Mouse (Mus musculus): ENCODE data around the gene Wnk4. TPM values are rescaled to one million over a fixed set of nuclear protein-coding genes. Genes with fewer than 3 reads are reported as not detected.

Gene Wnk4
- 1.5 TPM in 2 replicates for polyA plus RNA-seq (2021; fragmentation: Nextera tagmentation)
- long read RNA-seq, experiment 1, partial matches to known transcripts: 3 of 5 reads
- long read RNA-seq, experiment 1, other reads (novel, unspliced or antisense): 2 of 5 reads
- long read RNA-seq, experiment 2, partial matches to known transcripts: 2 of 5 reads
- long read RNA-seq, experiment 2, other reads (novel, unspliced or antisense): 3 of 5 reads

GRCm38 (mm10) chr11:101259948-101260825 lies at the start of gene Wnk4:
Wnk4 (plus strand) TSS chr11:101260567.

GRCm38 (mm10) chr11:101226065-101226701 lies 34.2 kb upstream of the Wnk4 start, which contains the start of gene Ezh1:
Ezh1 (minus strand) TSS chr11:101226463.

GRCm38 (mm10) chr11:101245855-101246701 lies 14.3 kb upstream of the Wnk4 start, which contains the start of gene Ramp2:
Ramp2 (plus strand) TSS chr11:101246028.

DNA sequence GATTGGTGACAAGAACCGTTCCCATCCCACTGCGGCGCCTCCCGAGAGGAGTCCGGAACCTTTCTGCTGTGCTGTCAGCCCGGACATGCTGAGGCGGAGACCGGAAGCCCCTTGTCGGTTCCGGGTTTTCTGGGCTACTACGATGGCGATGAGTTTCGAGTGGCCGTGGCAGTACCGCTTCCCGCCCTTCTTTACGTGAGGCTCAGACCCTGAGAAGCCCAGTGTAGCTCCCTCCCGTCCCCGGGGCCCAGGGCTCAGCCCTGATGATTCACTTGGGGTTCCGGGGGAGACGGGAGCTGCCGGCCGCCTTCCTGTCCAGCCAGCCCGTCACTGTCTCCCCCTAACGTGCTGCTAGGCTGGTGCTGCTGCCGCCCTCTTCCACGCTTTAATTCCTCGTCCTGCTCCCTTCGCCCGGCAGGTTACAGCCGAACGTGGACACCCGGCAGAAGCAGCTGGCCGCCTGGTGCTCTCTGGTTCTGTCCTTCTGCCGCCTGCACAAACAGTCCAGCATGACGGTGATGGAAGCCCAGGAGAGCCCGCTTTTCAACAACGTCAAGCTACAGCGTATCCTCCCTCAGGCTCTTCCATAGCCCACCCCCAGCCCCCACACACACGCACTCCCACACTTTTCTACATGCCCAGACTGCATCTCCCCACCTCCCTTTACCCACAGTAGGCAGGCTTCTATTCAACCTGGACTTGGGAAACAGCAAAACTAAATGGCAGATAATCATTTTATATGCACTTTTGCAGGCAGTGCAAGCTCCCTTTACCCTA lies 6.6 kb upstream of the Wnk4 start, which contains the start of gene Vps25:
Gene Vps25, plus strand, starts transcription at position 95 of the 777 bp plus-strand sequence.

GRCm38 (mm10) chr11:101278223-101279192 lies 18.1 kb downstream of the Wnk4 start, which contains the start of the genes Cntd1 and Coa3:
Cntd1 (plus strand) TSS chr11:101279012.
Coa3 (minus strand) TSS chr11:101279114.

GRCm38 (mm10) chr11:101302004-101302798 lies 41.8 kb downstream of the Wnk4 start, which contains the start of gene Becn1:
Becn1 (minus strand) TSS chr11:101302286.

DNA sequence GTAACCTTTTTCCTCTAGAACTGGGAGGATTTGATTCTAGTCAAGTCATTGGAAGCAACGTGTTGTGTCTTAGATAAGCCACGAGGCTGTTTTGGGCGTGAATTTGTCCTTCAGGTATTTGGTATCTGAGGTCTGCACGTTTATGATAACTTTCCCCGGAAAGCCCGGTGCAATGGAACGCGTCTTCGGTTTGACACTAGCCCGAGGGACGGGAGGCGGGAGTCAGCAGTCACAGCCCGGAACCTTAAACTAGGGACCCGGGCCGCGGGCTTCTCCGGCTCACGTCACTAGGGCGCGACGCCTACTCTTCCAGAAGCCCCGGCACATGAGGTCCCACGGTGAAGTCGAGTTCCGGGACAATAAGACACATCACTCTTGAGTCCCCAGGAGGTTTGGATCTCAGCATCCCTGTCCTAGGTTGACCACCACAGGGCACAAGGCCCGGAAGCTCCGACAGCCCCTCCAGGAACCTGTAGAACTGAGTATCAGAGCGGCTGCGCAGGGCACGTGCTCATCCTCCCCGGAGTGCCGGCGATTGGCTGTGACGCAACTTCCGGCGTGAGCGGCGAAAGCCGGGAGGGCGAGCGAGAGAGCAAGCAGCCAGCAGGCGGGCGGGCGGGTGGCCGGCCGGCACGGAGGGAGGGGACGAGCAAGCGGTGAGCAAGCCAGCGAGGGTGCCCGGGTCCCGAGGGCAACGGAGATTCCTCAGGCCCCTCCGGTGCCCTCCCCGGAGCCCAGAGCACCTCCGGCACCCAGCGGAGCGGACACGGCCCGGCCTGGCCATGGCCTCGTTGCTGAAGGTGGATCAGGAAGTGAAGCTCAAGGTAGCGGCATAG lies 55.5 kb downstream of the Wnk4 start, which contains the start of gene Psme3:
Gene Psme3, plus strand, starts transcription at position 549 of the 836 bp plus-strand sequence.

GRCm38 (mm10) chr11:101324763-101325162 lies 64.4 kb downstream of the Wnk4 start, which contains the start of gene Aoc2:
Aoc2 (plus strand) TSS chr11:101325063.

Other genes with a start within 250 kb of the Wnk4 start
- 8.0 and 9.5 TPM in 2 replicates for gene Naglu, start 190.6 kb upstream of the Wnk4 start, polyA plus RNA-seq (2021; fragmentation: Nextera tagmentation)
- gene Hsd17b1, start 182.2 kb upstream of the Wnk4 start, polyA plus RNA-seq (2021; fragmentation: Nextera tagmentation): 0.25 and 0.35 TPM in 2 replicates
- gene Coasy, start 178.0 kb upstream of the Wnk4 start, polyA plus RNA-seq (2021; fragmentation: Nextera tagmentation): 25.0 and 31.6 TPM in 2 replicates
- gene Mlx, start 173.3 kb upstream of the Wnk4 start, polyA plus RNA-seq (2021; fragmentation: Nextera tagmentation): 62.2 and 75.9 TPM in 2 replicates
- gene Psmc3ip, start 165.1 kb upstream of the Wnk4 start, polyA plus RNA-seq (2021; fragmentation: Nextera tagmentation): 4.4 and 5.9 TPM in 2 replicates
- 5.9 and 10.3 TPM in 2 replicates for gene Retreg3, start 140.7 kb upstream of the Wnk4 start, polyA plus RNA-seq (2021; fragmentation: Nextera tagmentation)
- gene Tubg1, start 140.6 kb upstream of the Wnk4 start, polyA plus RNA-seq (2021; fragmentation: Nextera tagmentation): 62.3 and 62.7 TPM in 2 replicates
- gene Tubg2, start 104.7 kb upstream of the Wnk4 start, polyA plus RNA-seq (2021; fragmentation: Nextera tagmentation): 58.6 and 65.3 TPM in 2 replicates
- 12.1 and 20.2 TPM in 2 replicates for gene Cntnap1, start 90.0 kb upstream of the Wnk4 start, polyA plus RNA-seq (2021; fragmentation: Nextera tagmentation)
- gene Plekhh3, start 89.2 kb upstream of the Wnk4 start, polyA plus RNA-seq (2021; fragmentation: Nextera tagmentation): 0.76 and 6.3 TPM in 2 replicates
- 0.28 and 0.29 TPM in 2 replicates for gene Ccr10, start 85.1 kb upstream of the Wnk4 start, polyA plus RNA-seq (2021; fragmentation: Nextera tagmentation)
- 26.3 and 27.6 TPM in 2 replicates for gene Ezh1, start 34.1 kb upstream of the Wnk4 start, polyA plus RNA-seq (2021; fragmentation: Nextera tagmentation)
- gene Ramp2, start 14.5 kb upstream of the Wnk4 start, polyA plus RNA-seq (2021; fragmentation: Nextera tagmentation): 38.8 and 57.1 TPM in 2 replicates
- gene Vps25, start 6.9 kb upstream of the Wnk4 start, polyA plus RNA-seq (2021; fragmentation: Nextera tagmentation): 144 and 179 TPM in 2 replicates
- 0.15 and 0.36 TPM in 2 replicates for gene Cntd1, start 18.4 kb downstream of the Wnk4 start, polyA plus RNA-seq (2021; fragmentation: Nextera tagmentation)
- 362 and 483 TPM in 2 replicates for gene Coa3, start 18.5 kb downstream of the Wnk4 start, polyA plus RNA-seq (2021; fragmentation: Nextera tagmentation)
- 156 and 197 TPM in 2 replicates for gene Becn1, start 41.7 kb downstream of the Wnk4 start, polyA plus RNA-seq (2021; fragmentation: Nextera tagmentation)
- gene Psme3, start 55.6 kb downstream of the Wnk4 start, polyA plus RNA-seq (2021; fragmentation: Nextera tagmentation): 11.3 and 48.6 TPM in 2 replicates
- 0.15 and 0.30 TPM in 2 replicates for gene Aoc2, start 64.5 kb downstream of the Wnk4 start, polyA plus RNA-seq (2021; fragmentation: Nextera tagmentation)
- gene Aoc3, start 70.0 kb downstream of the Wnk4 start, polyA plus RNA-seq (2021; fragmentation: Nextera tagmentation): 0.05 and 0.20 TPM in 2 replicates
- not detected in 2 replicates for gene G6pc, start 107.0 kb downstream of the Wnk4 start, polyA plus RNA-seq (2021; fragmentation: Nextera tagmentation)
- gene Aarsd1, start 157.0 kb downstream of the Wnk4 start, polyA plus RNA-seq (2021; fragmentation: Nextera tagmentation): 68.9 and 83.8 TPM in 2 replicates
- gene Gm27029, start 164.2 kb downstream of the Wnk4 start, polyA plus RNA-seq (2021; fragmentation: Nextera tagmentation): 7.0 and 10.9 TPM in 2 replicates
- gene Rundc1, start 164.5 kb downstream of the Wnk4 start, polyA plus RNA-seq (2021; fragmentation: Nextera tagmentation): 21.0 and 21.8 TPM in 2 replicates
- 7.0 and 7.1 TPM in 2 replicates for gene Ptges3l, start 164.8 kb downstream of the Wnk4 start, polyA plus RNA-seq (2021; fragmentation: Nextera tagmentation)
- 879 and 1,140 TPM in 2 replicates for gene Rpl27, start 181.7 kb downstream of the Wnk4 start, polyA plus RNA-seq (2021; fragmentation: Nextera tagmentation)
- 5.2 and 5.3 TPM in 2 replicates for gene Ifi35, start 187.8 kb downstream of the Wnk4 start, polyA plus RNA-seq (2021; fragmentation: Nextera tagmentation)
- 29.1 and 36.8 TPM in 2 replicates for gene Rnd2, start 204.4 kb downstream of the Wnk4 start, polyA plus RNA-seq (2021; fragmentation: Nextera tagmentation)
- gene Vat1, start 205.7 kb downstream of the Wnk4 start, polyA plus RNA-seq (2021; fragmentation: Nextera tagmentation): 5.8 and 14.4 TPM in 2 replicates

Measured in left cerebral cortex, adult 6 months (tissue).